Mouse (Mus musculus) B cell, adult (primary cell): ENCODE data around the gene Zmynd10. TPM values are rescaled to one million over a fixed set of nuclear protein-coding genes. Genes with fewer than 3 reads are reported as not detected.

ENCODE experiments used
- total RNA-seq: library from RNA; stranded (reverse); gene quantifications from 4 replicates; pipeline ENCODE4 v1.2.4, GENCODE M21; 2023; ENCODE audit not compliant: inconsistent age

Zmynd10 gene
- 0.54 to 1.1 TPM in 2 of 4 replicates, not detected in the others for total RNA-seq

GRCm38 (mm10) chr9:107547026-107547425 is at the start of gene Zmynd10:
Gene Zmynd10, plus strand, starts transcription at chr9:107547298.

GRCm38 (mm10) chr9:107533791-107534407 is 13.2 kb upstream of the Zmynd10 start, which contains the start of gene Tmem115:
Gene Tmem115, plus strand, starts transcription at chr9:107533945.

GRCm38 (mm10) chr9:107541474-107542351 is 5.4 kb upstream of the Zmynd10 start, which contains the start of the genes Cyb561d2 and Nprl2:
Gene Cyb561d2, minus strand, starts transcription at chr9:107542193.
Gene Nprl2, plus strand, starts transcription at chr9:107542226.

DNA sequence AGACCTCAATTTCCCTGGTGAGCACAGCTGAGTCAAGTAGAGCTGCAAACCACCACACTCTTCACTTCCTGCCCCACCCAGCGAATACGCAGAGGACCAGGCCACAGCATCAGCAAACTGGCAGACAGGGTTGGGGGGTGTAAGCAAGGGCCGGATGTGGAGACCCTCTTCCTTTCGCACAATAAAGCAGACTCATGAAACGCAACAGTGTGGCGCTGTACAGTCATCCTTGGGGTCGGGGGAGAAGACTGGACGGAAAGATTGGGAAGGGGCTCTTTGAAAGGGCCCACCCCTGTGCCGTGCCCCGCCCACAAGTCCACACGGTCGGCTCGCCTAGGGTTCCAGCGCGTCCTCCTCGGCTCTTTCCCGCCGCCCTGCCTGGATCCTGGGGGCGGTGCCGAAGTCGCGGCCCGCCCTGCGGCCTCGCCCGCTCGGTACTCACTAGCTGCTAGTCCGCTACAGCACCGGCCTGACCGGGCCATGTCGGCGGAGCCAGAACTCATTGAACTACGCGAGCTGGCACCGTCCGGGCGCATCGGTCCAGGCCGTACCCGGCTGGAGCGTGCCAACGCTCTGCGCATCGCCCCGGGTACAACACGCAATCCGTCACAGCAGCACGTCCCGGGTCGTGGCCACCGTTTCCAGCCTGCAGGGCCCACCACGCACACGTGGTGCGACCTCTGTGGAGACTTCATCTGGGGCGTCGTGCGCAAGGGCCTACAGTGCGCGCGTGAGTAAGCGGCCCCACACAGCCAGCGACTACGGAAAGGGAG is 4.2 kb downstream of the Zmynd10 start, which contains the start of gene Rassf1:
Gene Rassf1 (plus strand): TSS at position 439 of the 773 bp plus-strand sequence.

DNA sequence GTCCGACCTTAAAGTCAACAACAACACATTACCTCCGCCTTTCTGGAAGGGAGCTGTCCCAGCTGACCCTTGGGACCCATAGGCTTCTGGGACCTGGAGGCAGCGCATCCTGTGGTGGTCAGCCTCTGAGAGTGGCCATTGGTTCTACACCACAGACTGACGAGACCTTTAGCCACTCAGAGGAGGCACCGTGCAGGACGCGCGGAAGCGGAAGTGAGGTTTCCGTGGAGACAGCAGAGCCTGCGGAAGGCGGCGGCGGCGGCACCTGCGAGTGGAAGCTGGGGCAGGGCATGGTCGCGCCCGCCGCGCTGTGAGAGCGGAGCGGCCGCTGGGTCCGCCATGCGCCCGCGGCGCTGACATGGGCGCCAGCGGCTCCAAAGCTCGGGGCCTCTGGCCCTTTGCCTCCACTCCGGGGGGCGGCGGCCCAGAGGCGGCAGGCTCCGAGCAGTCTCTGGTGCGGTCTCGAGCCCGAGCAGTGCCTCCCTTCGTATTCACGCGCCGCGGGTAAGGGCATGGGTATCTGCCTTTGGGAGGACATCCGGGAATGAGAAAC is 16.0 kb downstream of the Zmynd10 start, which contains the start of gene Tusc2:
Gene Tusc2 (plus strand): TSS at position 227 of the 553 bp plus-strand sequence.

GRCm38 (mm10) chr9:107567702-107568319 is 20.7 kb downstream of the Zmynd10 start, which contains the start of gene Hyal2:
Gene Hyal2, plus strand, starts transcription at chr9:107567945.

DNA sequence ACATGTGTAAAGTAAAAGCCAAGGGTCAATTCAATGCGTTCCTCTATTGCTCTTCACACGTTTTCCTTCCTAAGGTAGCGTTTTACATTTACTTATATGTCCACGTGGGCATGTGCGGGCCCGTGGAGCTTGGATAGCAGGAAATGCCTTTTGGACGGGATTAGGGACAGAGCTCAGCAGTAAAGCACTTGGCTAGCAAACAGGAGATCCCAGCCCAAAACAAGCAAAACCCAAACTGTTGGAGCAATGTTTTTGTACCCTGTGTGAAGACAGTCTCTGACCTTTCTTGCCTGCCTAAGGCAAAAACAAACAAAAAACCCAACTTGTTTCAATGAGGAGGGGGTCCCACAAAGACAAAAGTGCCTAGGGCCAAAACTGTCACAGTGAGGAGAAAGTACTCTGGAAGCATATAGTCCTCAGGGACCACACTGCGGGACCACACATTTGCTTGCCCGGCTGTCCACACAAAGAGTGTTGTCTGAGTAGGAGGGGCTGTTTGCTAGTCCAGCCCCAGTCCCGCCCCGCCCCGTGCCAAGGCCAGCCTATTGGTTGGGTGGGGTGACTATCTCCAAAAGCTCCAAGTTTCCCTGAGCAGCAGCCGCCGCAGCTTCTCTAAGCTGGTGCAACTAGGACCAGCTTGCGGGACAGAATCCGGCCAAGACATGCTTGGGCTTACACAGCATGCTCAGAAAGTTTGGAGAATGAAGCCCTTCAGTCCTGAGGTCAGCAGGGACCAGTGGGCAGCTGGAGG is 29.4 kb downstream of the Zmynd10 start, which contains the start of gene Hyal1:
Gene Hyal1 (plus strand): TSS at position 571 of the 751 bp plus-strand sequence.

DNA sequence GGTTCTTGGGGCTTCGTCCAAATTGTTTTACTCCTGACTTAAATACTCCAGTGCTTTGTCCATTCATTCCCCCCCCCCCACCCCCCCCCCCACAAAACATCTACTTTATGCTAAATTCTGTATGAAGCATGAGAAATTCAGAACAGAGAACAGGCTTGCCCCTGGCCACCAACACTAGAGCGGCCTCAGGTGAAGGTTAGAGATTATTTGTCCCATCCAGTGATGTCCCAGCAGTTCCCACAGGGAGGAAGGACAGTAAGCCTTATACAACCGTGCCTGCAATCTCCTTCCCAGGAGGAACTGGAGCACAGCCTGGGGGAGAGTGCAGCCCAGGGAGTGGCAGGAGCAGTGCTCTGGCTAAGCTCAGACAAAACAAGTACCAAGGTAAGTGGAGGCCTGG is 31.5 kb downstream of the Zmynd10 start, which contains the start of gene Naa80:
Gene Naa80 (plus strand): TSS at position 301 of the 400 bp plus-strand sequence.

GRCm38 (mm10) chr9:107580501-107581317 is 33.6 kb downstream of the Zmynd10 start, which contains the start of gene Hyal3:
Gene Hyal3, plus strand, starts transcription at chr9:107580818.

GRCm38 (mm10) chr9:107586974-107587832 is 40.1 kb downstream of the Zmynd10 start, which contains the start of gene Ifrd2:
Gene Ifrd2, plus strand, starts transcription at chr9:107587642.

Other genes starting within 250 kb of the Zmynd10 start
- 10.3 to 13.4 TPM (median 11.9 TPM) in 4 replicates for gene Hemk1, start 208.9 kb upstream of the Zmynd10 start, total RNA-seq
- 0.26 to 2.1 TPM (median 1.0 TPM) in 4 replicates for gene 6430571L13Rik, start 206.7 kb upstream of the Zmynd10 start, total RNA-seq
- 0.48 to 2.7 TPM (median 0.81 TPM) in 4 replicates for gene Cacna2d2, start 147.7 kb upstream of the Zmynd10 start, total RNA-seq
- gene Tmem115, start 13.4 kb upstream of the Zmynd10 start, total RNA-seq, result 22.8 to 26.5 TPM (median 26.1 TPM) in 4 replicates
- 13.7 to 16.6 TPM (median 14.5 TPM) in 4 replicates for gene Cyb561d2, start 5.1 kb upstream of the Zmynd10 start, total RNA-seq
- 23.5 to 29.7 TPM (median 25.9 TPM) in 4 replicates for gene Nprl2, start 5.1 kb upstream of the Zmynd10 start, total RNA-seq
- gene Rassf1, start 4.3 kb downstream of the Zmynd10 start, total RNA-seq, result 62.1 to 68.3 TPM (median 65.1 TPM) in 4 replicates
- gene Tusc2, start 16.0 kb downstream of the Zmynd10 start, total RNA-seq, result 22.7 to 26.0 TPM (median 23.6 TPM) in 4 replicates
- gene Hyal2, start 20.6 kb downstream of the Zmynd10 start, total RNA-seq, result 2.3 to 8.2 TPM (median 3.1 TPM) in 4 replicates
- gene Hyal1, start 29.6 kb downstream of the Zmynd10 start, total RNA-seq, result 2.9 to 5.6 TPM (median 4.3 TPM) in 4 replicates
- gene Naa80, start 31.6 kb downstream of the Zmynd10 start, total RNA-seq, result 9.9 to 12.6 TPM (median 10.4 TPM) in 4 replicates
- 1.4 to 2.6 TPM (median 1.8 TPM) in 4 replicates for gene Hyal3, start 33.5 kb downstream of the Zmynd10 start, total RNA-seq
- gene Ifrd2, start 40.3 kb downstream of the Zmynd10 start, total RNA-seq, result 24.5 to 28.9 TPM (median 26.8 TPM) in 4 replicates
- 0.64 to 2.6 TPM (median 1.4 TPM) in 4 replicates for gene Sema3b, start 61.9 kb downstream of the Zmynd10 start, total RNA-seq
- gene Gnai2, start 88.1 kb downstream of the Zmynd10 start, total RNA-seq, result 627 to 662 TPM (median 650 TPM) in 4 replicates
- not detected in 4 replicates for gene Slc38a3, start 122.2 kb downstream of the Zmynd10 start, total RNA-seq
- 0.51 to 3.0 TPM (median 1.1 TPM) in 3 of 4 replicates, not detected in the other for gene Gnat1, start 132.4 kb downstream of the Zmynd10 start, total RNA-seq
- gene Sema3f, start 163.2 kb downstream of the Zmynd10 start, total RNA-seq, result 1.2 TPM in 1 of 4 replicates, not detected in the others
- 286 to 321 TPM (median 308 TPM) in 4 replicates for gene Rbm5, start 223.7 kb downstream of the Zmynd10 start, total RNA-seq